Mouse (Mus musculus) v-Abl transformed pro-B cells (cell line): ENCODE results near the gene Olfr275.
"Not testable (repeated sequence)": the region's sequence is repeated elsewhere in the genome, so short reads cannot be mapped to it uniquely, and the experiment has no call there.

Source experiments
- in situ Hi-C, 2 experiments: fragments of 400-800 bp; cut with MboI; formaldehyde crosslinking; loops; one replicate each; pipeline ENCODE4 v1.15.1; 2025; ENCODE audit not compliant: unreplicated experiment in 2 of 2

The Olfr275 gene

DNA sequence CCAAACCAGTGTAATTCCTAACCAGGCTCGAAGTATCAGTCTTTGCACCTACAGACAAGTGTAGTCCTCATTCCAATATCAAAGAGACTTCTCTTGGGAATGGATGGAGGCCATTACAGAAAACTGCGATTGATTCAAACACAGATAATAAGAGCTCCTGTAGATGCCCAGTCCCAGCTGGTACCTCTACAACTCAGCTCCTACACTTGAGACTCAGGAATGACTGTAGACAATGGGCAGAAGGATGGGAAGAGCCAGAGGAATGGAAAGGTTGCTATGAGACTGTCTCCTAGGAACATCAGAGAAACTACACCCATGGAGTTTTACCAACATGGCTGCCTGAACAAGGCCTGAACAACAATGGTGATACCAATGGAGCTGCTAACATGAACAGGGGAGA, at the start of gene Olfr275:
Gene Olfr275, plus strand, starts transcription at position 301 of the 400 bp plus-strand sequence.
- in situ Hi-C loops = no loop called here

DNA sequence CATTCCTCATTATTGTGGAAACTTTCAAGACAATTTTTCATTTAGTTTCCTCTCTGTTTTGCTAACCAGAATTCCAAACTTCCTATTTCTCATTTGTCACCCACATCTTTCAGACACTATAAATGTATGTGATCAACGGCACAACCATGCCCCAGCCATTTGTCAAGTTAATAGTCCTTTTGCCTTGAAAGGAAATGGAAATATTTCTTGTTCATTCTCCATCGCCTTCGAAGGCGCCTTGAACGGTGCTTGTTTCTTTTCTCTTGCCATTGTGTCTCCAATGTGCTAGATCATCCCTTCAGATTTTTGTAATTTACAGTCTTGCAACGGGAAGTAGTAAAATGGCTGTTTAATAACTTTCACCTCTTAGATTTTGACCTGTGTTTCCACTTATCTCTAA, 48.8 kb upstream of the Olfr275 start:
- in situ Hi-C loops = no loop called here

- in situ Hi-C loops = no loop called here
These were observed 42.2 kb upstream of the Olfr275 start for GRCm38 (mm10) chr4:52772186-52772585.

DNA sequence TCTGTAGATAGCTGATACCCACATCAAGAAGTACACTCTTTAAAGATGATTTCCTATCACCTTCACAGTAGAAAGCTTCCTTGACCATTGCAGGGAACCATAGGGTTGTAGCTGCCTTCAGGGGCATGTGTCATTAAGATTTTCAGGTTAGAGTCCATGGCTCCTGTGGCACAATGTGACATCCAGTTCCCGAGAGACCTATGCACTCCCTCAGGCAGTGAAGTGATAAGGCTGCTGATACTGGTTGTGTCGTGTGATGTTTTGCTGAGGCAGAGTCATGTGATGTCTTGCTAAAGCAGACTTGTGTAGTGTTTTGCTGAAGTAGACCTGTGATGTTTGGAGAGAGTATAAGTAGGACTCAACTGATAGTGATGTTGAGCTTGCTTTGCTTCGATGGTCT, 14.4 kb upstream of the Olfr275 start:
- in situ Hi-C loops = no loop called here

- in situ Hi-C loops = no loop called here
These were observed 2.5 kb upstream of the Olfr275 start for GRCm38 (mm10) chr4:52811871-52812270.

- in situ Hi-C loops = no loop called here
These were observed 7.0 kb downstream of the Olfr275 start for GRCm38 (mm10) chr4:52821375-52821774.

- in situ Hi-C loops = not testable (repeated sequence)
These were observed 31.0 kb downstream of the Olfr275 start for GRCm38 (mm10) chr4:52845411-52845810.

DNA sequence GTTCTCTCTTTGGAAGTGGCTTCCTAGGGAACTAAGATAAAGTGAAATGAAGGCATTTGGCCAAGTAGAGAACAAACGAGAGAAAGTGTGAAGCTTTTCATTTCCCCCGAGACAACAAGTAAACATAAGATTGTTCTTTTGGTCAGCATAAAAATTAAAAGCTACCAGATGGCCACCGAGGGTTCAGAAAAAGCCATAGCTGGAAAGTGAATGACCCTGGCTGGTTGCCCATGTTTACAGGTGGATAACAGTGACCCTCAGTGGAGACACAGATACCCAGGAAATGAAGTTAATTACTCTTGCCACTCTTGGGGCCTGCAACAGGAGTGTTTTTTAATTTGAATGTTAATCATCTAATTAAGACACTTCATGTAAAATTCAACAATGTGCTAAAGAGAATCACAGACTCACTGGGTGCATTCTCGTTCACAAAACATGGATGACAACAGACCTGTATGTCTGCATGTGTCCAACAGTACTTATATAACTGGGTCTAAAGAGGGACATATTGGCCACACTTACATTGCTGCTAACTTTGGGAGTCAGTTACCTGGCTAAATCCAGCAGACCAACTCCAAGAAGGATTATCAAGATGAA, 34.7 kb downstream of the Olfr275 start:
- in situ Hi-C loops = no loop called here

DNA sequence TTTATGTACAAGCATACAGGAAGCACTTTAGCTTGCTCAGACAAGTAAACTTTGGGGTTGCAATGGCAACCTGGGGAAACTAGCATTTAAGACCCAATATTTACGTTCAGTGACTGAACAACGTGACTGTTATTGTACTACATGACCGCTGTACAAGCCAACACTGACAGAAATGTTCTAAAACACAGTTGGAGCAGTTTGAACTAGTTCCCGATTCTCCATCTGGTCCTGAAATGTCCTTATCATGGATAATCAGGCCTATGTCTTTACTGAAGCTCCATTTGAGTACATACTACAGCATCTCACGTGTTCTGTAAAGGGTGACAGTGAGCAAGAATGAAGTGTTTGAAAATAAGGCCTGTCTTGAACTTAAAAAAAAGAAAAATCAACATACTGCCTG, 35.3 kb downstream of the Olfr275 start:
- in situ Hi-C loops = no loop called here

DNA sequence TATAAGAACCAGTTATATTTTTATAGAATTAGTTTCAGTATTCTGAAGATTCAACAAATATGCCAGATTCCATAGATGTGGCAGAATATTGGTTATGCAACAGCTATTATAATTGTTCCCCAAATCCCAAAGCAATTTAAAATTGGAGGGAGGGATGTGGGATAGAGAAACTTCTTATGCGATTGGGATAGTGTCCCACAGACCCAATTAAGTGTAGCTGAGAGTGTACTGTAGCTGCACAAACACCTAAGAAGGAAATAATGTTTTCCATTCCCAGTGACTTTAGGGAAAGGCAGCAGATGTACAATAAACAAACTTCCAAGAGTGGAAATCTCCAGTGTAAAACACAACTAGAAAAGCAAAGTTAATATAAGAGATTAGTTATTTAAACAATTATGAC, 44.7 kb downstream of the Olfr275 start, which contains the start of gene Olfr273:
Gene Olfr273, minus strand, starts transcription at position 101 of the 400 bp plus-strand sequence.
- in situ Hi-C loops = no loop called here

DNA sequence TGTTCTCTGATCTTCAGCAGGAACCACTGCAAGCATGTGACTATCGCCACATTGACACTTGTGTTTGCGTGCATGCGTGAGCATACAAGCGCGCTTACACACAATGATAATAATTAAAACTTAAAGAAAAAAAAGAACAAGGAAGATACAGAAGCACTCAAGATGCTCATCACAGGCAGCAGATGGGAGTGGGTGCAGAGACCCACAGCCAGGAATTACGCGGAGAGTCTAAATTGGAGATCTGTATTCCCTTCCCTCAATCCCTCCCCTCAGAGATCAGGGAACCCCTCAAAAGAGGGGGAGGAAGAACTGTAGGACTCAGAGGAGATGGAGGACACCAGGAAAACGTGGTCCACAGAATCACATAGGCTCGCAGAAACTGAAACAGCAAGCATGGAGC, 49.8 kb downstream of the Olfr275 start:
- in situ Hi-C loops = no loop called here
